Mouse (Mus musculus) right cerebral cortex, postnatal 36 days (tissue): ENCODE results near the gene Prf1.

Experiments
- DNase-seq, 2 experiments: peaks; one replicate each; pipeline ENCODE4 v3.0.0; 2022; ENCODE audit warnings: low spot score in 2 of 2, mixed read lengths in 1 of 2

Prf1 gene

GRCm38 (mm10) chr10:61297477-61297876 lies at the start of gene Prf1:
Prf1 (plus strand) TSS chr10:61297833.
- DNase-seq = no peak

GRCm38 (mm10) chr10:61248596-61249114 lies 49.0 kb upstream of the Prf1 start:
- DNase-seq = no peak

- no peak for DNase-seq
These were observed 47.7 kb upstream of the Prf1 start for GRCm38 (mm10) chr10:61249951-61250350.

GRCm38 (mm10) chr10:61254761-61255160 lies 42.9 kb upstream of the Prf1 start:
- peak in 1 of 2 experiments; percentile 7 for DNase-seq

- DNase-seq = no peak
These were observed 42.4 kb upstream of the Prf1 start for GRCm38 (mm10) chr10:61255190-61255589.

DNA sequence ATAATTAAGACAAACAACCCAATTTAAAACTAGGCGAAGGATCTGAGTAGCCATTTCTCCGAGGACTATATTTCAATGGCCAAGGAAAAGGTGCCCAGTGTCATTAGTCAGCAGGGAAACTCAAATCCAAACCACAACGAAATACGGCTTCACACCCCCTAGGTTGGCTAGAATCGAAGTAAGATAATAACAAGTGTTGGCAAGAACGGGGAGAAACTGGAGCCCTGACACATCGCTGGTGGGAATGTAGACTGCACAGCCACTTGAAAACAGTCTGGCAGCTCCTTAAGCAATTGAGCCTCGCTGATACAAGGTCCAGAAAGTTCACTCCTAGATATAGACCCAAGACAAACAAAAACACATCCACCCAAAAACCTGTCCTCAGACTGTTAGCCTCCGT lies 41.0 kb upstream of the Prf1 start:
- no peak for DNase-seq

- peak; percentile 31 to 36 for DNase-seq
These were observed 39.5 kb upstream of the Prf1 start for GRCm38 (mm10) chr10:61258131-61258530.

GRCm38 (mm10) chr10:61261229-61262156 lies 36.1 kb upstream of the Prf1 start:
- no peak for DNase-seq

- no peak for DNase-seq
These were observed 34.0 kb upstream of the Prf1 start for GRCm38 (mm10) chr10:61263606-61264005.

DNA sequence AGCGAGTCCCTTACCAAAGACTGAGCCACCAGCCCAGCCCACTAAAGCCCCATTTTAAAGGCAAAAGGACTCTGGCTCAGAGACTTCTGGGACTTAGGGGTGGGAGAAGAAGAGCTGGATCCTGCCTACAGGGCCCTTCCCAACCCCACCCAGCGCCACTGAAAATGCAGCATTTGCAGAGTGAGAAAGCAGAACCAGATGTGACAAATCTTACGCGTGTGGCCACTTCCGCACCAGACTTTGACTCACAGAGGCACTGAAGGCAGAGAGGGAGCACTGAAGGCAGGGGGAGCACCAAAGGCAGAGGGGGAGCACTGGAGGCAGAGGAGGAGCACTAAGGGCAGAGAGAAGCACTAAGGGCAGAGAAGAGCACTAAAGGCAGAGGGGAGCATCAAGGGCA lies 30.3 kb upstream of the Prf1 start:
- DNase-seq = no peak

- no peak for DNase-seq
These were observed 25.5 kb upstream of the Prf1 start for GRCm38 (mm10) chr10:61272089-61272626.

- no peak for DNase-seq
These were observed 25.0 kb upstream of the Prf1 start for GRCm38 (mm10) chr10:61272631-61273030.

- DNase-seq = no peak
These were observed 24.4 kb upstream of the Prf1 start, which contains the start of gene Adamts14 for GRCm38 (mm10) chr10:61273081-61273843. Adamts14 (minus strand) TSS chr10:61273438.

- DNase-seq = no peak
These were observed 23.8 kb upstream of the Prf1 start for GRCm38 (mm10) chr10:61273844-61274215.

GRCm38 (mm10) chr10:61274532-61274931 lies 23.1 kb upstream of the Prf1 start:
- no peak for DNase-seq

DNA sequence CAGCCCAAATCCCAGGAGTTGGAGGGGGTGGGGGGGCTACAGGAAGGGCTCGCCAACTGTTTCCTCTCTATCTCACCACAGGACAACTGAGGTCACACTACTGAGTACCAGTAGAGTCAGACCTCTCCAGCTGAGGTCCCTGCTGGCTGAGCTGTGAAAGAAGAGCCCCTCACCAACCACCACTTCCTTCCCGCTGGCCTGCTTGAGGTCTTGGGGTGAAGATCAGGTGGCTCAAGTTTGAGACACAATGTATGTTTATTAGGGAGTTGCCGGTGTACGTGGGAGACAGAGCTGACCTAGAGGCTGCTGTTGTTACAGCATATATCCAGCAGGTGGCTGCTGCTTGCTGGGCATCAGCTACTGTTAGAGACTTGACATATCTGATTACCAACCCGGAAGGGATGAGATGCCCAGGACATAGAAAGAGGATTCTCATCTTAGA lies 21.9 kb upstream of the Prf1 start:
- DNase-seq = no peak

GRCm38 (mm10) chr10:61277051-61277450 lies 20.6 kb upstream of the Prf1 start:
- no peak for DNase-seq

GRCm38 (mm10) chr10:61277918-61278674 lies 19.5 kb upstream of the Prf1 start:
- no peak for DNase-seq

DNA sequence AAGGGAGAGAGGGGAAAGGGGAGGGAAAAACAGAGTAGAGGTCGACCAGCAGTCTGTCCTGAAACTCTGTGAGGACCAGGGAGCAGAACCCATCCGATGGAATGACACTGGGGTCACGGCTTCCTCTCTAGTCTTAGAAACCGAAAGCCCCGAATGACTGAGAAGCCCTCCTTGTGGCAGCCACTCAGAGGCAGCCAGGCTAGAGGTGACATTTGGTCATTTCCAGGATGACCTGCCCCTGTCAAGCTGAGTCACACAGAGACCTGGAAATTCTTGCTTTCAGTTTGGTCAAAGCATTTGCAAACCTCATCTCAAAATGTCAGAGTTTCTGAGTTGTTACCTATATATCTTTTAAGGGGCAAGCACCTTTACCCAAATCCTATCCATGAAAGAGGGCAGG lies 16.5 kb upstream of the Prf1 start:
- DNase-seq = no peak

DNA sequence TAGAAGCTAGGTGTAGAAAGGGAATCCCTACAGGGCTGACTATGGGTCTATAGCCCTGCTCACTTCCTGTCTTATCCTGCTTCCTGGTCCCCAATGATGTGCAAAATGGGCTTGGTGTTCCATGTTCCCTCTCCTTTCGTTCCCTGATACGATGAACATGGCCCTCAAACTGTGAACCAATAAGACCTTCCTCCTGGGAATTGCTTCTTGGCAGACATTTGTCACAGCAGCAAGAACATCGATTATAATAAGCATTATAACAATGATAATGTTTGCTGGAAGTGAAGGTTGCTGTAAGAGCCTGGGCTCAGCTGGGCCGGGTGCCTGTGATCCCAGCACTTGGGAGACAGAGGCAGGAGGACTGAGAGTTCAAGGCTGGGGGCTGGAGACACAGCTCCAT lies 13.3 kb upstream of the Prf1 start:
- no peak for DNase-seq

GRCm38 (mm10) chr10:61285271-61285670 lies 12.4 kb upstream of the Prf1 start:
- no peak for DNase-seq
